Mouse (Mus musculus) liver, embryonic 14.5 days (tissue): ENCODE results near the gene Acvr1.

Experiments
- CTCF ChIP-seq: IDR thresholded peaks from 2 replicates; pipeline ENCODE4 v1.5.1; 2016; ENCODE audit warnings: antibody characterized with exemption, low read depth, control low read depth
- EP300 ChIP-seq: IDR thresholded peaks from 2 replicates; pipeline ENCODE4 v1.6.1; 2016; ENCODE audit warnings: antibody characterized with exemption, low read depth

- TF ChIP-seq CTCF (no peak), EP300 (no peak)
Observed at GRCm38 (mm10) chr2:58408926-58409634, 157.9 kb downstream of the Acvr1 start.
